Mouse (Mus musculus): ENCODE measurements around the gene Egflam.
A peak's percentile ranks its signal among the peaks of the same experiment; 100 is the strongest.

Gene Egflam

DNA sequence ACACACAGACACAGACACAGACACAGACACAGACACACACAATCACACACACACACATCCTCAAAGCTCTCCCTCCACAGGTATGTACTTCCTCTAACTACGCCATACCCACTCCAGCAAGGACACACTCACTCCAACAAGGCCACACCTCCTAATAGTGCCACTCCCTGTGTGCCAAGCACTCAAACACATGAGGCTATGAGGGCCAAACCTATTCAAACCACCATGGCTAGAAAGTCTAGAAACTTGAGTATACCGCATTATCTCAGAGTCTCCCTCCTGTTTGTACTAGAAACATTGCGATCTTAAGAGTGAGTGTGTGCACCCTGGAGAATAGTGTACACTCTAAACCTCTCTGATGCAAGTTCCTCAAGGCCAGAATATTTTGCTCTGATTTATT lies 182.3 kb downstream of the Egflam start:
- no peak for DNase-seq

DNA sequence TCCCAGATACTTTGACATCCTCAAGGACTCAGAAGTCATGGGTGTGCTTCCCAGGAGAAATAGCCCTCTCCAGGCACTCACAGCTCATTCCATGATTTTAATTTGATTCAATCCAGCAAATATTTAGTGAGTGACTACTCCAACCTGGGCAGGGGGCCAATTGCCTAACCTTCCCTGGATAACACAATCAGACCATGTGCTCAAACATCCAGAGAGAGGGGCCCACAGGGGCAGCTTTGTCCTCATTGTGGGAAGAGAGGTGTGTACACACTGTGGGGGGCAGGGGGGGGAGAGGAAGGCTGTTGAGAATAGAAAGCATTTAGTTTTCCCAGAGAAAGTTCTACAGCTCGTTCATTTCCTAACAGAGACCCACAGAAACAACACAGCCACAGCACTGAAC lies 184.5 kb downstream of the Egflam start:
- peak; percentile 42 to 49 for DNase-seq

DNA sequence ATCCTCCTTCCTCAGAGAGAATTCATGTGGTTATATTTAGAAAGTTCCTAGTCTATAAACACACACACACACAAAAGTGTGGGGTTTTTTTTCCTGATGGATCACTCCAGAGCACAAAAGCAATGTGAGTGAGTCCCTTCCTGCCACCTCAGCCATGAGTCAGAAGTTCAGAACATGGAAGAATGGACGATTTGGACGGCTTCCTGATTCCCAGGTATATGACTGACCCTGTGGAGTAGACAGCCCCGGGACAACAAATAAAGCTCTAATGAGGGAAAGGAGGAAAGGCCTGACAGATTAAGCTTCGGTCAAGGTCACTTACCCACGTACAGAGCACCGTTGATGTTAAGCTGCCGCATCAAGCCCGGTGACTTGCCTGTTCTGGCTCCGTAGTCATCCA lies 190.0 kb downstream of the Egflam start:
- peak; percentile 23 to 36 for DNase-seq

DNA sequence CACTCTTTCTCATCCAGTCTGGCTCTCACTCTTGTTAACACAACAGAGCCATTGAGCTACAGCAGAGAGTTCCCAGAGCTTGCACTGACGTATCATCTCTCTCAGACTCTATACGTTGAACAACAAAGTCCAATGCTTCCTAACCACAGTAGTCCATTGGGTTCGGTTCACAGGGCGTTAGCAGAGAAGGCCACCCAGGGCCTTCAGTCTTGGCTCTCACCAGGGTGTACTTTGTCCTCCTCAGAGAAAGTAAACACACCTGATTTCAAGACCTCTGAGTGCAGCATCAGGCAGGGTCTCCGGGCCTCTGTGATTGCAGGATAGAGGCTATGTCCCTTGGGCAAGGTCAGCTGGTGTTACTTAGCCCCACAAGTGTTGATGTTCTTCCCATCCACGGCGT lies 190.9 kb downstream of the Egflam start:
- DNase-seq: no peak

DNA sequence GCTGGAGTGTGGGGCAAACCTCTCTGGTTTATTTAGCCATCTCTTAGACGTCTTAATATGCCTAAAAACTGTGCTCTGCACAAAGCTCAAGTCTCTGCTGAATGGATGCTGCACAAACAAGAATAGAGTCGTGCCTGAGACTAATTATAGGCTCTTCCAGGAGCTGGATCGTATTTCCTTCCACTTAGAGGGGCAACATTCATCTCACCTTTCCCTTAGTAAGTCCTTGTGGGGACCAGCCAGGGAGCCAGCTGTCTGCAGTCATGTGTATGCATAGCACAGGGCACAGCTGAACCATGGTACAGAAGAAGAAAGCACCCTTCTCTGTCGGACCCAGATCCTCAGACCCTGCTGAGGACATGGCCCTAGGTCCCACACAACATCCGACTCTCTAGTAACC lies 192.1 kb downstream of the Egflam start:
- DNase-seq: no peak

DNA sequence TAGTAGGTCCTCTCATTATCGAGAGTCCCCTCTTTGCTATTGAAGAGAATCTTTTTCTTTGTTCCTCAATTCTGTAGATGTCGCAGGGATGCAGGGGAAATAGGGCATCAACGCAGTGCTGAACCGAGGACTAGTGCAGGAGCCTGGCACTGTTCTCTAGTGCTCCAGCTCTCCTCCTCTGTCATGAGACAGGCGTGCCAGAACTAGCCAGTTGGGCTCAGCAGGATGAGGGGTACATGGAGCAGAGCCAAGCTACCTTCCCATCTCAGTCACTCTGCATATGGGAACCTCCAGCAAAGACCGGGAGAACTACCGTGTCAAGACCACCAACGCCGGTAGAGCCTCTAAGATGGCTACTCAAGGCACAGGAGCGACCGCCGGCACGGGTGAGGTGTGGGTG lies 193.3 kb downstream of the Egflam start:
- peak; percentile 82 to 90 for DNase-seq

DNA sequence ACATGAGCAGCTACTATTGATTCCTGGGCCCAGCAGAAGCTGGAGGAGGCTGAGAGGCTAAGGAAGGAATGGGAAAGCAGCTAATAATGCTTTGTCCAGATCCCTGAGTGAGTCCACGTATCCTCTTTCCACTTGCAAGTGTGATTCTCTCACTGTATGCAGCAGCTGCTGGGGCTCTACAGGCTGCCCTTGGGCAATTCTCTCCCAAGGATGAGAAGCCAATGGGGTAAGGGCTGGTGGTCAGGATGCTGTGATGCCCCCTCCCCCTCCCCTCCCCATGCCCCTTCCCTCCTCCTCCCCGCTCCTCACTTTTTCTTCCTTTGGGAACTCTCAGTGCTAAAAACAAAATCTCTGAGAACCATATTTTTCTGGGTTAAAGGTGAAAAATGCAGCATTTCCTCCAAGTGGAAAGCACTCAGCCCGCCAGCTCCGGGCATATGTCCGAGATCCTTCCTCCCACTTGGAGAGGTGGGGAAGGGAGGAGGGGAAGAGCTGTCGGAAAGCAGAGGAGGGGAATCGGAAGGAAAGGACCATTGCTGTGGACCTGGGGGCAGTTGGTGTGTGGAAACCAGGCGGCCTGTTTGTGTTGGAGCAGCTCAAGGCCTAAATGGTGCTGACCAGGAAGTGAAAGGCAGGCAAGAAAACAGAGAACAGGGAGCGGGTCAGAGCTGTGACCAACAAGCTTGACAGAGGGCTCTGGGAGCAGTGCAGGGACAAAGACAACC lies 194.4 kb downstream of the Egflam start:
- DNase-seq: peak; percentile 58 to 69

DNA sequence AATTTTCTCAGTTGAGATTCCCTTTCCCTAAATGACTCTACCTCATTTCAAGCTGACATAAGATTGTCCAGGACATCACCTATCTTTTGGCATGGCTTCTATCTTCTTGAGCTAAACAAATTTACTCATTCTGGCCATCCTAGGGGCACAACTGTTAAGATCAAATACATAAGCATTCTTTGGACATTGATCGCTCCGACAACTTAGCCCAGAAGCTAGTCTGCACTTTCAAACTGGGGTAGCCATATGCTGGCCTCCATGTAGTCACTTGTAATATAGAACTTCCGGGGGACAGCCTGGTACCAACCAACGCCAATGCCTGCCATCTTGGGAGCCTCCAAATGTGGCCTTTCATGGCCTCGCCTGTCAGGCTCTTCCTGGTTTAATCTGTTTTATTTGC lies 195.2 kb downstream of the Egflam start:
- DNase-seq: no peak

DNA sequence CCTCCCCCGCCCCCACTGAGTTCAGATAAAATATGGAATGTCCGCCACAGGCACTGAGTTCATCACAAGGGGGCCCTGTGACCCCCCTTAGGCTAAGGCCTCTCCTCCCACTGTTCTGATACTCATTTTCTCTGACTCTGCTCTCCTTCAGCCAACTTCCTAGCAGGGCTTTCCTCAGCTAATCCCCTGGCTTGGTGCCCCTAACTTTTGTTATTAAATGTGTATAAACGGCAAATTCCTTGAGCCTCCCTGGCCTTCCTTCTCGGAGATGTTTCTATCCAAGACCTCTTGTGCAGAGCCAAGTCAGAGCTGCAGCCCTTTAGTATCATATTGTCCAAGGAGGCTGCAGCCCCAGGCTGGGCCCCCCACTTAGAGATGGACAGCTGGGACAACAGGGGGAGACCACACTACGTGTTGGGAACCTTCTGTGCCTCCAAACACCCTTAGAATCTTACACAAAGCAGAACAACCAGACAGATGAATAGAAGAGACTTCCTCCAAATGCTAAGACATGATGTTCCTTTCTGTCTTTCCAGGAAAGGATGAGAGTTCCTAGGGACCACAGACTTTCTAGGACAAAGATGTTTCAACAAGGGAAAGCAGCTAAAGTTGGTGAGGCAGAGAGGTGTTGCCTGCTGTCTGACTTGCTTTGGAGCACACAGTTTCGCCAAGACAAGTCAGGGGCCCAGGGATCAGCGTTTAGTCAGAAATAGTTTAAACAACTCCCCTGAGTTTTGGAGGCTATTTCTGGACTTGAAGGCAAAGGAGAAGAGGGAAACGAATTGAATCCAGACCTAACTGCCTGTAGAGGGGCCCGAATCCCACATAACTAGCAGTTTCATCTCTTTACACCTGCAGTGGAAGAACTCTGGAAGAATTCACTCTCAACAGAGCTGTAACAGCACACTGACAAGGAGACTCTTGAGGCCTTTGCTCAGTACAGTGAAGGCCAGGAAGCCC lies 196.5 kb downstream of the Egflam start:
- DNase-seq: peak; percentile 39 to 45

DNA sequence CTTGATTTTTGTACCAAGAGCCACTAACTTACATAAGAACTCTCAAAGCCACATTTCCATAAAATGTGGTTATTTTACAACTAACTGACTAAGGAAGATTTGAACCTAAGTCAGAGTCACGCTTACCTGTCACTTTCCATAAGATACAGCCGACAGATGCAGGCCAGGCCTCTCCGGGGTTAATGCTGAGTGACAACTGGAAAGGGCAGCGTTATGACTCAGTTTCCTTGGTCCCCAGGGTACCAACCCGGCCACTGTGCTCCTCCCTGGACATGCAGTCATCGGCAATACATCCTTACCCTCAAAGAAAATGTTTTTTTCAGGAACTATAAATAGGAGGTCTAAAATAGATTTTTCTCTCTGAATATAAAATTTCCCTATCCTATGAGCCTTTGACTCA lies 197.9 kb downstream of the Egflam start:
- no peak for DNase-seq

DNA sequence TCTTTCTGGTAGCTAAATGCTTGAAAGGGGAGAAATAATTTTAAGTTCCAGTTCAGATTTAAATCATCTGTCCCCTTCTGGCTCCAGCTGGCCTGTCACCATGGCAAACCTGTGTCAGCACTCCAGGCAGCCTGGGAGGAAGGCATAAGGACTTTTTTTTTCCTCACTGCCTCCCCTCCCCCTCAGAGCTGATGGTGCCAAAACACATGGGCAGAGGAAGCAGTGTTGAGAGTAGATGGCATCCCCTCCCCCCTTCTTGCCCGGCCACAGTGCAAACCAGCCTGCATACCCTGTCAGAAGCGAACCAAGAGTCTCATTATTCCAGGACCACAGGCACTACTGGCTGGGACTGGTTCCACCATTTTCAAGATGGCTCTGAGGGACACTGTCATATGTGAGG lies 199.4 kb downstream of the Egflam start:
- DNase-seq: peak; percentile 82 to 90

DNA sequence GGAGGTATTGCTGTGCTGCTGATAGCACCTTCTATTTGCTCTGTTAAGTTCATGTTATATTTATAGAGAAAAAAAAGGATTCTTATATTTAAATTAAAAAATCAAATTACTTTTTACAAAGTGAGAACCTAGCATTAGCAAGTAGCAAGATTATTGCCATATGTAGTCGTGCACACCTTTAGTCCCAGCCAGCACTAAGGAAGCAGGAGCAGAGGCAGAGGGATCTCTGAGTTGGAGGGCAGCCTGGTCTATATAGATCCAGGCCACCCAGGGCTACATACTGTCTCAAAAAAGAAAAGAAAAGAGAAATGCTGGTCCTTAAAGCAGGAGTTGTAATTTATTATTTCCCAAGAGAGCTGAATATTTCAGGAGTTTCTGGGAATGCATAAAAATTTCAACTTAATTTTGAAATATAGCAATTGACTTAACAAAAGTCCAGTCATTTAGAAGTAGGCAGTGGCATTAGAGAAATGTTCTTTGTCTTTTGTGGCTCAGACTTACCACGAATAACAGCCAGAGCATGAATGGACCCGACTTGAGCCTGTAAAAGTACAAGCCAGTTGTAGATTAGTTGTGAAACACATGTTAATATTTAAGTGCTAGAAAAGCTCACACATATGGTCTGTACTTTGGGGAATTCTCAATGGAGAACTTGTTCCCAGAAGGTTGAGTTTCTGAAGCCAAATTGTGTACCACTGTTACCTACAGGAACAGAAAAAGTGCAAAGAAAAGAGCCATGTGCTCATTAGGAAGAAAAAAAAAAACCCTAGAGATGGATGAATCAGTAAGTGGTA lies 200.3 kb downstream of the Egflam start:
- no peak for DNase-seq

DNA sequence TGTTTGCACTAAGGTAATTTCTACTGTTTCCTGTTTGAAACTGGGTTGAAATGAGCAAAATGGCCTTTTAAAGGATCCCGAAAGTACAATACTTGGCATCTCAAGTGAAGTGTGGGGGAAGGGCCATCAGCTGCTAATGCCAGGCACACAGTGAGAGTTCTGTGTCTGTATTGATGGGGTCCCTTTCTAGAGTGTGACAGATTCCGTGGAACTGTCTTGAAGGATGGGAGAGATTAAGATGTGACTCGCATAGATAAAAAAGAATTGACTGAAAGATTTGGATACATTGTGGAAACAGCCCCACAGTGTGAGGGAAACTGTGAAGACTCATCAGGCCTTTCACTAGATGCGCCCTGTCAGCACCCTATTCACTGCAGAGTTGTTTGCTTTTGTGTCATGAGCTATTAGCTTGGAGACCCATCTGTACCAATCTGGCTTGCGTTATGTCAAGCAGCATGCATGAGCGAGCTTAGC lies 203.4 kb downstream of the Egflam start:
- peak; percentile 49 to 61 for DNase-seq

DNA sequence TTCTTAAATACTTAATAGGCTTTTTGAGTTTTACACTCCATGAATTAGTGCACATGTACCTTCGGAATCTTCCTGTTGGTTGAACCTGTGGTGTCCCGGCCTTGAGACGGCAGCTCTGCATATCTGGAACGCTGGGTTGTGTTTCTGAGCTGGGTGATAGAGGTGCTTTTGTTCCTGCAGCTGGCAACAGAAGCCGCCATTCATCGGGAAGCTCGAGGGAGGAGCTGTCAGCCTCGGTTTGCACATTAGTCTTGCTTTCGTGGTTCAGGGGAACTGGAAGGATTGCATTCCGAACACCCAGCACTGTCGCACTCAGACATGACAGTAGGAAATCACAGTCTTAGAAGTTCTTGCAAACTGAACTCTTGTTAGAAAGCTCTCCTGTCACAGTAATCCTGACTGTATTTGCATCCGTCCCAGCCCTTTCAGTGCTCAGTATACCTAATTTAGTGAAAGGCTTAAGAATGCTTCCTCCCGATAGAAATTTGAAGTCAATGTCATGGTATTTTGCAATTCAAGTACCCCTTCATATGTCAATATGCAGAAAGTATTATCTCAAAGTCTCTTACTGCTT lies 204.0 kb downstream of the Egflam start:
- peak in 1 of 2 experiments; percentile 44 for DNase-seq

DNA sequence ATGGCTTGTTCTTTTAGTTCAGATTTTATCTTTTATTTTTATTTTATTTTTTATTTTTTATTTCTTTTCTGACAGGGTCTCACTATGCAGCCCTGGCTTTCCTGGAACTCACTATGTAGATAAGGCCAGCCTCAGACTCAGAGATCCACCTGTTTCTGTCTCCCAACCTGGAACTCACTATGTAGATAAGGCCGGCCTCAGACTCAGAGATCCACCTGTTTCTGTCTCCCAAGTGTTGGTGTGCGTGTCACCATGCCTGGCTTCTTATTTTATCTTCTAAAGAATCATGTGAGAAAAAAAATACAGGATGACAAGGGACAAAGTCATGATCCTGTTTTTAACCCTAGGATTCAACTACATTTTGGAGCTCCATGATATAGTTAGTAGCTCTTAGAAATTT lies 205.6 kb downstream of the Egflam start:
- no peak for DNase-seq

DNA sequence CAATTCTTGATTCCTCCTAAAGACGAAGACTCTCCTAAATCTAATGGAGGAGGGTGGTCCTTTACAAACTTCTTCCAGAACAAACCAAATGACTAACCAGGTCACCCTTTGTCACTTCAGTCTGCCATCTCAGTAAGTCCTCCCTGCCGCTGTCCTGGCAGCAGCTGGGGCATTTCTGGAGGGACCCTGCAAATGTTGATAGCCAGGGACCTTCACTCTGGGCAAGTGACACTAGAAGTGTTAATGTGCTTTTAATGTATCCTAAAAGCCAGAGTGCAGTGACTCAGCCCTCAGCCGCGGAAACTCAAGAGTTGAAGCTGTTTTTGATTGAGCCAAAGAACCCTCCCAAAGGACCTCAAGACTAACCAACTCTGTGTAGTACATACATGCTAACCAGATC lies 207.1 kb downstream of the Egflam start:
- DNase-seq: no peak

DNA sequence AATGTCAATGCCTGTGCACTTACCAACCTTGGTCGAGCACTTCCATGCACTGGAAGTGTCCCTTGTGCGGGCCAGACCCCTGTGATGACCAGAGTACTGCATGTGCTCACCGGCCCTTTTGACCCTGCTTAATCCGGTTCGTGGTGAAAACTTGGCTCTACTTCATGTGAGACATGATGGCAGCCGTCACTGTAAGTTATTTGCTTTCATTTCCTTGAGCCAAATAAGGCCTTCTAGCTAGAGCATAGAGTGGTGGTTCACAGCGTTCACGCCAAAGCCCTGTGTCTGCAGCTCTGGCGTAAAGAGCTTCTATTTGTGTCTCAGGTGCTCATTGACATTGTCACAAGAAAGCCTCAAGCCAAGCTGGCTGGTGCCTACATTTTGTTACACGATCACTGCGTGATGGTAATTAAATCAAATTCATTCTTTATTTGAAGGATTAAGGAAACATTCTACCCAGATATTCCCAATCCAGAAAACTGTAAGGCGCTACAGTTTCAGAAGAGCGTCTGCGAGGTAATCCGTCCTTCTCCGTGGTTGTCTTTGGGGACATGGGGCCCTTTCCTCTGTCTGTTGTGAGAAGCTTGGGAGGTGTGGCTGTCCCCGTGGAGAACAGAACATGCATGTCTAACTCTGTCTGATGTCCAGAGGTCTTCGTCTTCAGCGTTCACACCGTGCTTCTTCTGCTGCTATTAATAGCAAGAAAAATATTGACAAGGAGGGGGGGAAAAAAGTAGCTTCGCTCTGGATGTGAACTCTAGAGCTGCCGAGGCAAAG lies 208.3 kb downstream of the Egflam start:
- DNase-seq: no peak

DNA sequence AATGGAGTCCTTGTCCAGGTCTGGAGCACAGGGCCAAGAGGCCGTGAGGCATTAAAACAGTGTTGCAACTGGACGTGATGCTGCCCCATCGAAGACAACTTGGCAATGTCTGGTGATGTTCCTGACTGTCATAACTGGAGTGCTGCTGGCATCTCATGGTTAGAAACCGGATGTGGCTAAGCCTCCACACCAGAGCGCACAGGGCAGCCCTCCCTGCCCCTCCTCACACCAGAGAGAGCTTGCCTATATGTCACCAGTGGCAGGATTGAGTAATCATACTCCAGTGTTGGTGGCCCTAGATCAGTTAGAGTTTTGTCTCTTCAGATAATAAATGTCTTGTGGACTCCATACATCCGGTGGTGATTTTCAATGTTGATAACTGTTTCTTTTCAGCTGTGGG lies 210.5 kb downstream of the Egflam start:
- DNase-seq: no peak

DNA sequence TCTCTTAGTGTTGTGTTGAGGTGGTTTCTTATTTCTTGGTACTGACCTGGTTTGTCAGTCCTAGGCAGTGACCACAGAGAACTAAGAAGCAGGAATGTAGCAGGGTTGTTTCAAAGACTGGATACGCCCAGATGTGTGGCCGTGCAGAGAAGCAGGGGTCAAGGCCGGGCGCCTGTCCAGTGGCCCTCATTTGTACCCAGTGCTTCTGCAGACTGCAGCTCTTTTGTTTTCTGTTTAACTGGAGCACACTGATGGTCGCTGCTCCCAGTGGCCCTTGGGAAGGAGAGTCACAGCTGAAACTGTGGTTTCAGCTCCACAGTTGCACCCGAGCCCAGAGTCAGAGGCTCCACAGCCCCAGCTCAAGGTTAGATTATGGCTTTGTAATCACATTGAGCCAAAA lies 217.6 kb downstream of the Egflam start:
- no peak for DNase-seq

DNA sequence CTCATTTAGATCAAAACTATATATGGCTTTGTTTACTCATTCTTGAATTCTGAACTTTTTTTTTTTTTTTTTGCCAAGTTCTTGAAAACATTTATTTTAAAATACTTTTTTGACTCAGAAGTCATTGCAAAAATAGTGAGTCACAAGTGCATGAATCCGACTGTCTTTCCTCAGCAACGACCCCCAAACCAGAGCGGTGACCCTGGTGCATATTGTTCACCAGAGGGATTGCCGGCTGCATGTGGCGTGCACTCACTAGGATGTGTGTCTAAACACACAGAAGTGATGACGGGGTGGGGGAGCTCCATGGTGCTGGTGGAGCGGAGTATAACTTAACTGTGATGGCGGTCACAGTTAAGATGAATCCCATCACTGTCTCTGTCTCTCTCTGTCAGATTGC lies 224.4 kb downstream of the Egflam start:
- DNase-seq: no peak

DNA sequence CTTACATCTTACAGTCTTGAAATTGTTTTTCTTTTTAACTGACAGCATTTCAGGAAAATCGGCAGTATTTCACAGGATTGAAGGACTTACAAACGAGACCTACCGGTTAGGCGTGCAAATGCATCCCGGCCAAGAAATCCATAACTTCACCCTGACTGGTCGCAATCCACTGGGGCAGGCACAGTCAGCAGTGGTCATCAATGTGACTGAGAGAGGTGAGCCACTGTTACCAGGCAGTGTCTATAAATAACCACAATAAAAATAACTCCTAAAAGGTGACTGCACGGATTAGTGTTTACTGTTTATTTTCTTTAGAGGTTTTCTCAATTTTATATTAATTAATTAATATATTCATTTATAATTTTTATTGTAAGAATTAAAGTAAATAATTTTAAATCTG lies 224.8 kb downstream of the Egflam start:
- no peak for DNase-seq

DNA sequence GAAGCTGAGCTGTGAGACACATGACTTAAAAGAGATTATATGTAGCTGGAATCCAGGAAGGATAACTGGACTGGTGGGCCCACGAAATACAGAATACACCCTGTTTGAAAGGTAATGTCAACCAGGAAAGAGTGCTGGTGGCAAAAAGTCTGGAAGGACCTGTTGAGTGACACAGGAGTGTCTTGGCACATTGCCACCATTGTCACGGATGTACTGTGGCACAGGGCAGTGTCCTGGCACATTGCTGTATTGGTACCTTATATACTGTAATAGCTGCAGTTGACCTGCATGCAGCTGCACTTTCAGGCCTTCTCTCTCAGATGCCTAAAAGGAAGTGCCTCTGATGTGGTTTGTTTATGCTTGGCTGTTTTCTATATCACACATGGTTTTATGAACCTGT lies 225.3 kb downstream of the Egflam start:
- peak; percentile 46 to 49 for DNase-seq
